Mouse (Mus musculus) c-Kit-positive CD71-positive TER-119-positive erythroid progenitor cells, embryonic 14.5 days (primary cell): ENCODE measurements around the gene Prr15l.

ENCODE experiments used
- DNase-seq: peaks from one replicate; pipeline ENCODE4 v3.0.0-alpha.2; 2013; ENCODE audit warnings: low spot score

The Prr15l gene

GRCm38 (mm10) chr11:96919003-96919402 is 8.9 kb upstream of the Prr15l start:
- no peak for DNase-seq

- no peak for DNase-seq
Measured at GRCm38 (mm10) chr11:96924861-96925260, 3.0 kb upstream of the Prr15l start.

GRCm38 (mm10) chr11:96925469-96926148 is 2.3 kb upstream of the Prr15l start:
- DNase-seq = no peak

GRCm38 (mm10) chr11:96926587-96926986 is 1.3 kb upstream of the Prr15l start:
- peak; percentile 59 for DNase-seq

- no peak for DNase-seq
Measured at GRCm38 (mm10) chr11:96928691-96929090, 787 bp downstream of the Prr15l start.

GRCm38 (mm10) chr11:96929096-96929765 is 1.3 kb downstream of the Prr15l start:
- no peak for DNase-seq

GRCm38 (mm10) chr11:96929766-96930331 is 1.9 kb downstream of the Prr15l start:
- no peak for DNase-seq

GRCm38 (mm10) chr11:96931327-96932062 is 3.6 kb downstream of the Prr15l start:
- no peak for DNase-seq

GRCm38 (mm10) chr11:96933562-96934276 is 5.8 kb downstream of the Prr15l start:
- DNase-seq = no peak

GRCm38 (mm10) chr11:96934921-96935356 is 7.0 kb downstream of the Prr15l start:
- DNase-seq = peak; percentile 82

- no peak for DNase-seq
Measured at GRCm38 (mm10) chr11:96935872-96936650, 8.2 kb downstream of the Prr15l start.

- DNase-seq = peak; percentile 55
Measured at GRCm38 (mm10) chr11:96937549-96938425, 9.9 kb downstream of the Prr15l start.

- no peak for DNase-seq
Measured at GRCm38 (mm10) chr11:96938426-96938800, 10.5 kb downstream of the Prr15l start.

GRCm38 (mm10) chr11:96940578-96941465 is 12.9 kb downstream of the Prr15l start:
- DNase-seq = peak; percentile 81

GRCm38 (mm10) chr11:96941989-96942590 is 14.2 kb downstream of the Prr15l start:
- DNase-seq = peak; percentile 75

GRCm38 (mm10) chr11:96943746-96944304 is 15.9 kb downstream of the Prr15l start, which contains the start of gene Pnpo:
Gene Pnpo (minus strand): TSS chr11:96943986.
- DNase-seq = peak; percentile 97

GRCm38 (mm10) chr11:96944844-96945580 is 17.1 kb downstream of the Prr15l start:
- no peak for DNase-seq
